In the genomic region with DNA sequence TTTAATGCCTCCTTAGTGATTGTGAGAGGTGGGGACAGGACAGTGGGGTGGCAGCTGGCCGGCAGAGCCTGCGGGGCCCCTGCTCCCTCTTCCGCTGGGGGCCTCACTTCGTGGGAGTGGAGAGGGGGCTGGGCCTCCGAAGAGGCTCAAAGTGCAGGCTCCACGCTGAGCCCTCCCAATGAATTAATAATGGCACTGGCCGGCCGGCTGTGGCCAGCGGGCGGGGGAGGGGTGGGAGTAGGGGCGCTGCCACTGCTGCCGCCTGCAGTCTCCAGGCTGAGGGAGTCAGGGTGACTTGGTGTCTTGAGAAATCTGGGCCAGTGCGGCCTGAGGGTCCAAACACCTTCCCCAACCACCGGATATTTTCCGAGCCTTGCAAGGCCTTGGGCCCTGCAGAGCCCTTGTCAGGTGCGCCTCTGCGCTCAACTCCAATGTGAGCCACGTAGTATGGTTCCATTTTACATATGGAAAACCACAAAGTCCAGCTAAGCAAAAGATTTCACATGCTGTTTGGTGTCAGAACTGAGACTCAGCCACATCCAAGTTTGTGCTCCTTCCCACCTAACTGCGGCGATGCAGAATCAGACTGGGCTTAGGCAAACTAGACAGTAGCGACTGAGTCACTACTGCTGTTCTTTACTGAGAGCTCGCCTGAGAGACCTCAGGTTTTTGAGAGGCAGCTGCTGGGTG, we compare ENCODE assay signal across 10 mouse cellular contexts. TPM values are rescaled to one million over a fixed set of nuclear protein-coding genes. Genes with fewer than 3 reads are reported as not detected.
DNase-seq lines count a peak whose midpoint lies in the region; ATAC-seq and TF ChIP-seq lines count a peak whose summit lies in the region.
"Had no signal": no experiment of that assay in that cellular context is flagged by ENCODE, and none has a peak within 500 bp of the region (broad histone marks: within the 10 kb centered on the region; RNA-seq: fewer than 3 reads in every experiment).

No protein-coding gene starts in this region.

- no peaks in the 10 kb centered on the region for H3K9me3 ChIP-seq in heart, postnatal 0 days (replicated peaks; ENCODE audit: control insufficient read depth, low read length)
- no peaks in the 10 kb centered on the region for H3K9me3 ChIP-seq in embryonic facial prominence, embryonic 12.5 days
- no peaks in the 10 kb centered on the region for H3K9me3 ChIP-seq in intestine, postnatal 0 days (ENCODE audit: control insufficient read depth)
- no peaks in the 10 kb centered on the region for H3K9me3 ChIP-seq in midbrain, postnatal 0 days (ENCODE audit: low read length)

- TF ChIP-seq EP300 in heart, postnatal 0 days (IDR thresholded peaks at IDR 0.05; ENCODE audit: low read depth): no peak

- H3K27me3 ChIP-seq in heart, postnatal 0 days (ENCODE audit: control insufficient read depth, insufficient read depth, low read length): peaks cover 79% of the 10 kb centered on the region
- H3K27me3 ChIP-seq in embryonic facial prominence, embryonic 12.5 days: peaks cover 83% of the 10 kb centered on the region
- peaks cover 30% of the 10 kb centered on the region for H3K27me3 ChIP-seq in intestine, postnatal 0 days (replicated peaks; ENCODE audit: control insufficient read depth, insufficient read depth, low read length)
- H3K27me3 ChIP-seq in midbrain, postnatal 0 days (ENCODE audit: insufficient read depth, low read length): peaks cover 3% of the 10 kb centered on the region; the same call in 1 of the 2 replicates

- TF ChIP-seq CTCF in heart, postnatal 0 days (IDR thresholded peaks at IDR 0.05; ENCODE audit: low read depth): no peak
- TF ChIP-seq CTCF in intestine, postnatal 0 days (IDR thresholded peaks at IDR 0.05; ENCODE audit: low read depth): no peak
- no peak for TF ChIP-seq CTCF in midbrain, postnatal 0 days (IDR thresholded peaks at IDR 0.05)

- peak overlapping the region; percentile 16 for H3K4me3 ChIP-seq in heart, postnatal 0 days (ENCODE audit: low read depth, low read length)
- H3K4me3 ChIP-seq in embryonic facial prominence, embryonic 12.5 days: no peak overlapping the region
- H3K4me3 ChIP-seq in intestine, postnatal 0 days (ENCODE audit: low read depth, low read length): peak overlapping the region; percentile 0; the same call in 1 of the 2 replicates
- peak overlapping the region; percentile 9; the same call in 1 of the 2 replicates for H3K4me3 ChIP-seq in midbrain, postnatal 0 days (ENCODE audit: low read depth, low read length)

- DNase-seq in heart, postnatal 0 days (ENCODE audit: low spot score): no peak
- DNase-seq in heart, postnatal 14 days: no peak
- DNase-seq in midbrain, postnatal 0 days (ENCODE audit: low spot score): peak; percentile 31
- no peak for DNase-seq in spleen, postnatal 14 days (ENCODE audit: low spot score in 2 of 2)
- DNase-seq in adrenal gland, adult 2 months: no peak

- H3K9ac ChIP-seq in heart, postnatal 0 days (replicated peaks; ENCODE audit: low read depth, low read length): no peak overlapping the region
- no peak overlapping the region for H3K9ac ChIP-seq in embryonic facial prominence, embryonic 12.5 days
- H3K9ac ChIP-seq in intestine, postnatal 0 days (ENCODE audit: low read depth, low read length): 0 out of 2 replicates have a peak overlapping the region, but pooled peaks have one; percentile 4
- peak overlapping the region; percentile 20; the same call in 1 of the 2 replicates for H3K9ac ChIP-seq in midbrain, postnatal 0 days (replicated peaks; ENCODE audit: low read length, poor library complexity, severe bottlenecking)

- no peaks in the 10 kb centered on the region for H3K36me3 ChIP-seq in heart, postnatal 0 days (replicated peaks; ENCODE audit: control insufficient read depth, insufficient read depth, low read length)
- H3K36me3 ChIP-seq in embryonic facial prominence, embryonic 12.5 days: no peaks in the 10 kb centered on the region
- no peaks in the 10 kb centered on the region for H3K36me3 ChIP-seq in intestine, postnatal 0 days (ENCODE audit: control insufficient read depth, insufficient read depth)
- H3K36me3 ChIP-seq in midbrain, postnatal 0 days (ENCODE audit: insufficient read depth, low read length): no peaks in the 10 kb centered on the region

- ATAC-seq in heart, postnatal 0 days (ENCODE audit: insufficient read depth, low read depth): no peak
- ATAC-seq in embryonic facial prominence, embryonic 12.5 days (ENCODE audit: insufficient number of reproducible peaks, insufficient read depth, low FRiP score, low TSS enrichment): no peak
- peak; percentile 68 for ATAC-seq in intestine, postnatal 0 days
- no peak for ATAC-seq in midbrain, postnatal 0 days (ENCODE audit: low FRiP score)
- no peak for ATAC-seq in activated CD4-positive, CD25-positive, alpha-beta regulatory T cell, adult 4 months

- H3K4me1 ChIP-seq in heart, postnatal 0 days (ENCODE audit: control insufficient read depth, insufficient read depth): peaks cover 14% of the 10 kb centered on the region; the same call in 1 of the 2 replicates
- peaks cover 37% of the 10 kb centered on the region for H3K4me1 ChIP-seq in embryonic facial prominence, embryonic 12.5 days
- 0 out of 2 replicates have a peak, but pooled peaks cover 3% of the 10 kb centered on the region for H3K4me1 ChIP-seq in intestine, postnatal 0 days (replicated peaks; ENCODE audit: control insufficient read depth, insufficient read depth, low read length)
- H3K4me1 ChIP-seq in midbrain, postnatal 0 days (ENCODE audit: insufficient read depth, low read length): peaks cover 8% of the 10 kb centered on the region

- WGBS in heart, postnatal 0 days: 23% methylated on average over 22 of the region's 22 CpGs
- 6% methylated on average over 22 of the region's 22 CpGs for WGBS in embryonic facial prominence, embryonic 12.5 days
- 9% methylated on average over 22 of the region's 22 CpGs for WGBS in intestine, postnatal 0 days
- WGBS in midbrain, postnatal 0 days: 14% methylated on average over 22 of the region's 22 CpGs

- intact Hi-C loops in heart, postnatal 14 days (cut with DNase I): loop anchor here (5.0 kb wide), 1 partner anchor 283 kb away; no protein-coding TSS in a partner anchor

- H3K4me2 ChIP-seq in heart, postnatal 0 days (ENCODE audit: low read depth, low read length): peak overlapping the region; percentile 46
- peak overlapping the region; percentile 41 for H3K4me2 ChIP-seq in embryonic facial prominence, embryonic 12.5 days (replicated peaks)
- H3K4me2 ChIP-seq in intestine, postnatal 0 days (replicated peaks; ENCODE audit: low read depth): peak overlapping the region; percentile 47
- peak overlapping the region; percentile 46 for H3K4me2 ChIP-seq in midbrain, postnatal 0 days (ENCODE audit: low read depth, low read length, poor library complexity, severe bottlenecking)

- H3K27ac ChIP-seq in heart, postnatal 0 days (ENCODE audit: low read depth): no peak overlapping the region
- no peak overlapping the region for H3K27ac ChIP-seq in embryonic facial prominence, embryonic 12.5 days
- peak overlapping the region; percentile 64 for H3K27ac ChIP-seq in intestine, postnatal 0 days (ENCODE audit: low read depth, low read length)
- peak overlapping the region; percentile 68 for H3K27ac ChIP-seq in midbrain, postnatal 0 days (ENCODE audit: low read depth, low read length)
- H3K27ac ChIP-seq: heart, adult 2 months had no signal

RNA-seq across cellular contexts. Expression of a gene that starts 4.6 kb away (rescaled TPM):
- not detected in 2 replicates for total RNA-seq in heart, postnatal 0 days (2014; rRNA removed; ENCODE audit: low replicate concordance)
- polyA plus RNA-seq in heart, postnatal 0 days (2015; fragmentation: Nextera tagmentation; extraction: Ambion mirVana): not detected in 2 replicates
- not detected for total RNA-seq in heart, postnatal 14 days (2021)
- polyA plus RNA-seq in embryonic facial prominence, embryonic 12.5 days (2016; fragmentation: Nextera tagmentation; extraction: Ambion mirVana): 0.33 and 0.61 TPM in 2 replicates
- polyA plus RNA-seq in intestine, postnatal 0 days (2015; fragmentation: Nextera tagmentation; extraction: Ambion mirVana): not detected in 2 replicates
- 3.3 and 4.3 TPM in 2 replicates for total RNA-seq in midbrain, postnatal 0 days (2014; rRNA removed)
- 2.6 and 3.8 TPM in 2 replicates for polyA plus RNA-seq in midbrain, postnatal 0 days (2015; fragmentation: Nextera tagmentation; extraction: Ambion mirVana)
- not detected for polyA plus RNA-seq in activated CD4-positive, CD25-positive, alpha-beta regulatory T cell, adult 4 months (2017; shearing (Covaris generic))
- not detected for total RNA-seq in adrenal gland, adult 2 months (2021)
- not detected in 2 replicates for polyA plus RNA-seq in adrenal gland, adult 2 months (2012; rRNA removed)
- total RNA-seq: heart, adult 2 months; megakaryocyte progenitor cell, adult 5-6 weeks had no signal
- polyA plus RNA-seq: heart, adult 2 months had no signal

RNA-seq across cellular contexts. Expression of a gene that starts 5.6 kb away (rescaled TPM):
- 0.70 TPM in 1 of 2 replicates, not detected in the other for total RNA-seq in heart, postnatal 0 days (2014; rRNA removed; ENCODE audit: low replicate concordance)
- 0.12 and 0.14 TPM in 2 replicates for polyA plus RNA-seq in heart, postnatal 0 days (2015; fragmentation: Nextera tagmentation; extraction: Ambion mirVana)
- under 1 TPM; 0.17 to 0.19 TPM for total RNA-seq in heart, postnatal 14 days (2021)
- polyA plus RNA-seq in embryonic facial prominence, embryonic 12.5 days (2016; fragmentation: Nextera tagmentation; extraction: Ambion mirVana): 2.1 and 3.1 TPM in 2 replicates
- polyA plus RNA-seq in intestine, postnatal 0 days (2015; fragmentation: Nextera tagmentation; extraction: Ambion mirVana): 0.20 TPM in 2 replicates
- 18.1 and 20.6 TPM in 2 replicates for total RNA-seq in midbrain, postnatal 0 days (2014; rRNA removed)
- polyA plus RNA-seq in midbrain, postnatal 0 days (2015; fragmentation: Nextera tagmentation; extraction: Ambion mirVana): 8.9 and 9.9 TPM in 2 replicates
- not detected for polyA plus RNA-seq in activated CD4-positive, CD25-positive, alpha-beta regulatory T cell, adult 4 months (2017; shearing (Covaris generic))
- under 1 TPM in 1 of 2 experiments, not detected in 1; 0.10 TPM for total RNA-seq in adrenal gland, adult 2 months (2021)
- 0.11 TPM in 1 of 2 replicates, not detected in the other for polyA plus RNA-seq in adrenal gland, adult 2 months (2012; rRNA removed)
- total RNA-seq: megakaryocyte progenitor cell, adult 5-6 weeks had no signal

RNA-seq across cellular contexts. Expression of a gene that starts 37.1 kb away (rescaled TPM):
- total RNA-seq in heart, postnatal 0 days (2014; rRNA removed; ENCODE audit: low replicate concordance): 14.7 and 27.6 TPM in 2 replicates
- 48.1 and 50.0 TPM in 2 replicates for polyA plus RNA-seq in heart, postnatal 0 days (2015; fragmentation: Nextera tagmentation; extraction: Ambion mirVana)
- total RNA-seq in heart, postnatal 14 days (2021): 10 to 100 TPM; 11.6 to 13.9 TPM
- polyA plus RNA-seq in embryonic facial prominence, embryonic 12.5 days (2016; fragmentation: Nextera tagmentation; extraction: Ambion mirVana): 279 and 288 TPM in 2 replicates
- 78.7 and 80.9 TPM in 2 replicates for polyA plus RNA-seq in intestine, postnatal 0 days (2015; fragmentation: Nextera tagmentation; extraction: Ambion mirVana)
- total RNA-seq in midbrain, postnatal 0 days (2014; rRNA removed): 9.1 and 11.3 TPM in 2 replicates
- polyA plus RNA-seq in midbrain, postnatal 0 days (2015; fragmentation: Nextera tagmentation; extraction: Ambion mirVana): 17.8 and 21.2 TPM in 2 replicates
- polyA plus RNA-seq in activated CD4-positive, CD25-positive, alpha-beta regulatory T cell, adult 4 months (2017; shearing (Covaris generic)): 100 to 1,000 TPM; 112 to 171 TPM
- total RNA-seq in adrenal gland, adult 2 months (2021): 10 to 100 TPM; 15.4 to 19.9 TPM
- polyA plus RNA-seq in adrenal gland, adult 2 months (2012; rRNA removed): 17.8 and 17.9 TPM in 2 replicates

RNA-seq across cellular contexts. Expression of a gene that starts 44.4 kb away (rescaled TPM):
- 368 and 497 TPM in 2 replicates for total RNA-seq in heart, postnatal 0 days (2014; rRNA removed; ENCODE audit: low replicate concordance)
- 722 and 748 TPM in 2 replicates for polyA plus RNA-seq in heart, postnatal 0 days (2015; fragmentation: Nextera tagmentation; extraction: Ambion mirVana)
- 1,000 to 10,000 TPM; 1,294 to 1,315 TPM for total RNA-seq in heart, postnatal 14 days (2021)
- 128 and 135 TPM in 2 replicates for polyA plus RNA-seq in embryonic facial prominence, embryonic 12.5 days (2016; fragmentation: Nextera tagmentation; extraction: Ambion mirVana)
- polyA plus RNA-seq in intestine, postnatal 0 days (2015; fragmentation: Nextera tagmentation; extraction: Ambion mirVana): 301 and 307 TPM in 2 replicates
- total RNA-seq in midbrain, postnatal 0 days (2014; rRNA removed): 42.3 and 54.1 TPM in 2 replicates
- polyA plus RNA-seq in midbrain, postnatal 0 days (2015; fragmentation: Nextera tagmentation; extraction: Ambion mirVana): 58.7 and 59.8 TPM in 2 replicates
- polyA plus RNA-seq in activated CD4-positive, CD25-positive, alpha-beta regulatory T cell, adult 4 months (2017; shearing (Covaris generic)): 10 to 100 TPM; 68.8 to 80.0 TPM
- 100 to 1,000 TPM; 558 to 581 TPM for total RNA-seq in adrenal gland, adult 2 months (2021)
- 72.9 and 82.6 TPM in 2 replicates for polyA plus RNA-seq in adrenal gland, adult 2 months (2012; rRNA removed)

RNA-seq across cellular contexts. Expression of a gene that starts 44.5 kb away (rescaled TPM):
- total RNA-seq in heart, postnatal 0 days (2014; rRNA removed; ENCODE audit: low replicate concordance): 669 and 1,098 TPM in 2 replicates
- polyA plus RNA-seq in heart, postnatal 0 days (2015; fragmentation: Nextera tagmentation; extraction: Ambion mirVana): 1,207 and 1,270 TPM in 2 replicates
- total RNA-seq in heart, postnatal 14 days (2021): 1,000 to 10,000 TPM; 1,750 to 1,828 TPM
- 121 and 124 TPM in 2 replicates for polyA plus RNA-seq in embryonic facial prominence, embryonic 12.5 days (2016; fragmentation: Nextera tagmentation; extraction: Ambion mirVana)
- 392 and 420 TPM in 2 replicates for polyA plus RNA-seq in intestine, postnatal 0 days (2015; fragmentation: Nextera tagmentation; extraction: Ambion mirVana)
- total RNA-seq in midbrain, postnatal 0 days (2014; rRNA removed): 49.9 and 56.8 TPM in 2 replicates
- polyA plus RNA-seq in midbrain, postnatal 0 days (2015; fragmentation: Nextera tagmentation; extraction: Ambion mirVana): 41.1 and 47.0 TPM in 2 replicates
- polyA plus RNA-seq in activated CD4-positive, CD25-positive, alpha-beta regulatory T cell, adult 4 months (2017; shearing (Covaris generic)): 100 to 1,000 TPM; 111 to 127 TPM
- 1,000 to 10,000 TPM in 1 of 2 experiments, 100 to 1,000 TPM in 1; 944 to 1,072 TPM for total RNA-seq in adrenal gland, adult 2 months (2021)
- polyA plus RNA-seq in adrenal gland, adult 2 months (2012; rRNA removed): 65.7 and 66.9 TPM in 2 replicates

Comparison
In these comparisons a context has a peak if more than half of its experiments do, and no peak if none do; other contexts are left out.
1. H3K27ac ChIP-seq: peak in intestine, postnatal 0 days (single experiment) and midbrain, postnatal 0 days (single experiment); none in heart, postnatal 0 days (single experiment) and embryonic facial prominence, embryonic 12.5 days (single experiment).
2. H3K9ac ChIP-seq: peak in intestine, postnatal 0 days (single experiment) and midbrain, postnatal 0 days (single experiment); none in heart, postnatal 0 days (single experiment) and embryonic facial prominence, embryonic 12.5 days (single experiment).
3. Peak in every context shown above with its lines, with median percentiles within 50 percentile points of each other: H3K4me2 ChIP-seq.